Mouse (Mus musculus): ENCODE measurements around the gene Sf3a2. TPM values are rescaled to one million over a fixed set of nuclear protein-coding genes. Genes with fewer than 3 reads are reported as not detected.

Sf3a2 gene
- polyA plus RNA-seq, 1 experiment from 2014 or later: 84.4 TPM

DNA sequence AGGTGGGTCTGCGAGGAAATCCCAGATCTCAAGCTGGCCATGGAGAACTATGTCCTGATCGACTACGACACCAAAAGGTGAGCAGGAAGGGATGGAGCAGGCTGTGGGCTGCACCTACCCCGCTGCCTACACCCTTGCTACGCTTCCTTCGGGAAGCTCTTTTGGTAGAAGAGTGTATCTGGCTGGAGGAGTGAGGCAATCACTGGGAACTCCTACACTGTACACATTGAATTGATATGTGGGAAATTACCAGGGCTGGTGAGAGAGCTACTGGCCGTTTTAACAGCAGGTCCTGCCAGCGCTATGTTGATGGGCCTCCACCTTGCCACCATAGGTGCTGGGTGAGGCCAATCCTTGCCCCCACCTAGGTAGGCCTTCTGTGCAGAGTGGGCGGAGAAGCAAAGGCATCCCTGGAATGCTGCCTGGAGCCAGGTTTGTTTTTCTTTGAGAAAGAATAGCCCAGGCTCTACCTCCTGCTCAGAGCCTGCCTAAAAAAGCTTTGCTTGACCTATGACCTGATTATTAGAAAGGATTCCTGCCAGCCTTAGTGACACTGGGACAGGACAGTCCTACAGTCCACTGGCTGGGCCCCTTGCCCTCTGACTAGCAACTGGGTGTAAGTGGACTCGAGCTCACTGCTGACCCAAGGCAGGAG is 31.7 kb upstream of the Sf3a2 start:
- Histone ChIP-seq H3K27me3 (ENCODE audit: control insufficient read depth, insufficient read depth, low read length) (no peaks in the 10 kb centered on the region), H3K9ac (ENCODE audit: low read depth, low read length) (no peak overlapping the region), H3K4me1 (replicated peaks; ENCODE audit: control insufficient read depth, insufficient read depth, low read length) (no peaks in the 10 kb centered on the region), H3K4me2 (replicated peaks; ENCODE audit: low read depth, low read length) (no peak overlapping the region), H3K36me3 (ENCODE audit: control insufficient read depth, insufficient read depth, low read length) (0 out of 2 replicates have a peak, but pooled peaks cover 6% of the 10 kb centered on the region), H3K27ac (ENCODE audit: low read depth, low read length) (no peak overlapping the region), H3K4me3 (ENCODE audit: low read depth, low read length) (no peak overlapping the region), H3K9me3 (ENCODE audit: control insufficient read depth, low read length) (no peaks in the 10 kb centered on the region)
- no peak for ATAC-seq (ENCODE audit: low FRiP score)
- 75% methylated on average over 10 of the region's 10 CpGs for WGBS
- DNase-seq (ENCODE audit: low spot score): no peak

DNA sequence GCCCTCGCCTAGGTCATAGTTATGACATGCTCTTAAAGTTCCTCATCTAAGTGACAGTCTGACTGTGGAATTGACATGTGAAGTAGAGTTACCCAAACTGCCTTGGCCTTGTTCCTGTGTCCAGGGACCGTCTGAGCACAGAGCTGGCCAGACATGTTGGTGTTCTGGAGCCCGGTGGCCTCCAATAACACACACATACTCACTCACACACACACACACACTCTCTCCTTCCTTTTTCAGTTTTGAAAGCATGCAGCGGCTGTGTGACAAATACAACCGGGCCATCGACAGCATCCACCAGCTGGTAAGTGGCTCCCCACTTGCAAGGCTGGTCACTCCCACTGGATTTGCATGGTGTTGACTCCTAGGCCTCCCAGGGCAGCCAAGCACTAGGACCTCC is 29.6 kb upstream of the Sf3a2 start:
- DNase-seq (ENCODE audit: low spot score) (no peak), ATAC-seq (ENCODE audit: low FRiP score) (no peak)
- Histone ChIP-seq H3K36me3 (ENCODE audit: control insufficient read depth, insufficient read depth, low read length) (0 out of 2 replicates have a peak, but pooled peaks cover 8% of the 10 kb centered on the region), H3K27ac (ENCODE audit: low read depth, low read length) (no peak overlapping the region), H3K9me3 (ENCODE audit: control insufficient read depth, low read length) (no peaks in the 10 kb centered on the region), H3K4me1 (replicated peaks; ENCODE audit: control insufficient read depth, insufficient read depth, low read length) (no peaks in the 10 kb centered on the region), H3K4me2 (replicated peaks; ENCODE audit: low read depth, low read length) (no peak overlapping the region), H3K27me3 (ENCODE audit: control insufficient read depth, insufficient read depth, low read length) (no peaks in the 10 kb centered on the region), H3K4me3 (ENCODE audit: low read depth, low read length) (no peak overlapping the region), H3K9ac (ENCODE audit: low read depth, low read length) (no peak overlapping the region)
- 87% methylated on average over 6 of the region's 6 CpGs for WGBS

GRCm38 (mm10) chr10:80773816-80774215 is 24.2 kb upstream of the Sf3a2 start:
- no peak overlapping the region for H3K4me2 ChIP-seq (replicated peaks; ENCODE audit: low read depth, low read length)
- no peak overlapping the region for H3K27ac ChIP-seq (ENCODE audit: low read depth, low read length)
- no peaks in the 10 kb centered on the region for H3K9me3 ChIP-seq (ENCODE audit: control insufficient read depth, low read length)
- H3K36me3 ChIP-seq (ENCODE audit: control insufficient read depth, insufficient read depth, low read length): peaks cover 11% of the 10 kb centered on the region; the same call in 1 of the 2 replicates
- no peak for ATAC-seq (ENCODE audit: low FRiP score)
- no peak for DNase-seq (ENCODE audit: low spot score)
- H3K27me3 ChIP-seq (ENCODE audit: control insufficient read depth, insufficient read depth, low read length): no peaks in the 10 kb centered on the region
- no peaks in the 10 kb centered on the region for H3K4me1 ChIP-seq (replicated peaks; ENCODE audit: control insufficient read depth, insufficient read depth, low read length)
- H3K9ac ChIP-seq (ENCODE audit: low read depth, low read length): no peak overlapping the region
- 88% methylated on average over 5 of the region's 5 CpGs for WGBS
- no peak overlapping the region for H3K4me3 ChIP-seq (ENCODE audit: low read depth, low read length)

GRCm38 (mm10) chr10:80774549-80774948 is 23.4 kb upstream of the Sf3a2 start:
- peak; percentile 82 for DNase-seq (ENCODE audit: low spot score)
- H3K4me1 ChIP-seq (replicated peaks; ENCODE audit: control insufficient read depth, insufficient read depth, low read length): no peaks in the 10 kb centered on the region
- H3K4me3 ChIP-seq (ENCODE audit: low read depth, low read length): no peak overlapping the region
- H3K4me2 ChIP-seq (replicated peaks; ENCODE audit: low read depth, low read length): no peak overlapping the region
- H3K36me3 ChIP-seq (ENCODE audit: control insufficient read depth, insufficient read depth, low read length): peaks cover 7% of the 10 kb centered on the region; the same call in 1 of the 2 replicates
- peak; percentile 22; the same call in 1 of the 2 replicates for ATAC-seq (ENCODE audit: low FRiP score)
- H3K9ac ChIP-seq (ENCODE audit: low read depth, low read length): no peak overlapping the region
- H3K27me3 ChIP-seq (ENCODE audit: control insufficient read depth, insufficient read depth, low read length): no peaks in the 10 kb centered on the region
- 62% methylated on average over 2 of the region's 2 CpGs for WGBS
- H3K9me3 ChIP-seq (ENCODE audit: control insufficient read depth, low read length): no peaks in the 10 kb centered on the region
- no peak overlapping the region for H3K27ac ChIP-seq (ENCODE audit: low read depth, low read length)

GRCm38 (mm10) chr10:80774981-80775380 is 23.0 kb upstream of the Sf3a2 start:
- H3K4me2 ChIP-seq (replicated peaks; ENCODE audit: low read depth, low read length): no peak overlapping the region
- WGBS: 92% methylated on average over 4 of the region's 4 CpGs
- no peak for DNase-seq (ENCODE audit: low spot score)
- no peak overlapping the region for H3K9ac ChIP-seq (ENCODE audit: low read depth, low read length)
- no peak overlapping the region for H3K27ac ChIP-seq (ENCODE audit: low read depth, low read length)
- H3K36me3 ChIP-seq (ENCODE audit: control insufficient read depth, insufficient read depth, low read length): peaks cover 7% of the 10 kb centered on the region; the same call in 1 of the 2 replicates
- no peaks in the 10 kb centered on the region for H3K27me3 ChIP-seq (ENCODE audit: control insufficient read depth, insufficient read depth, low read length)
- ATAC-seq (ENCODE audit: low FRiP score): no peak
- H3K4me3 ChIP-seq (ENCODE audit: low read depth, low read length): no peak overlapping the region
- H3K9me3 ChIP-seq (ENCODE audit: control insufficient read depth, low read length): no peaks in the 10 kb centered on the region
- H3K4me1 ChIP-seq (replicated peaks; ENCODE audit: control insufficient read depth, insufficient read depth, low read length): no peaks in the 10 kb centered on the region

GRCm38 (mm10) chr10:80775731-80776130 is 22.3 kb upstream of the Sf3a2 start:
- no peak for ATAC-seq (ENCODE audit: low FRiP score)
- H3K9me3 ChIP-seq (ENCODE audit: control insufficient read depth, low read length): no peaks in the 10 kb centered on the region
- H3K4me3 ChIP-seq (ENCODE audit: low read depth, low read length): no peak overlapping the region
- DNase-seq (ENCODE audit: low spot score): no peak
- 91% methylated on average over 4 of the region's 4 CpGs for WGBS
- no peak overlapping the region for H3K27ac ChIP-seq (ENCODE audit: low read depth, low read length)
- no peaks in the 10 kb centered on the region for H3K27me3 ChIP-seq (ENCODE audit: control insufficient read depth, insufficient read depth, low read length)
- H3K4me1 ChIP-seq (replicated peaks; ENCODE audit: control insufficient read depth, insufficient read depth, low read length): no peaks in the 10 kb centered on the region
- H3K36me3 ChIP-seq (ENCODE audit: control insufficient read depth, insufficient read depth, low read length): peaks cover 7% of the 10 kb centered on the region; the same call in 1 of the 2 replicates
- H3K9ac ChIP-seq (ENCODE audit: low read depth, low read length): no peak overlapping the region
- H3K4me2 ChIP-seq (replicated peaks; ENCODE audit: low read depth, low read length): no peak overlapping the region

- H3K27me3 ChIP-seq (ENCODE audit: control insufficient read depth, insufficient read depth, low read length): no peaks in the 10 kb centered on the region
- ATAC-seq (ENCODE audit: low FRiP score): no peak
- 88% methylated on average over 6 of the region's 6 CpGs for WGBS
- H3K9me3 ChIP-seq (ENCODE audit: control insufficient read depth, low read length): no peaks in the 10 kb centered on the region
- peaks cover 3% of the 10 kb centered on the region for H3K36me3 ChIP-seq (ENCODE audit: control insufficient read depth, insufficient read depth, low read length)
- no peak overlapping the region for H3K4me2 ChIP-seq (replicated peaks; ENCODE audit: low read depth, low read length)
- no peak for DNase-seq (ENCODE audit: low spot score)
- no peaks in the 10 kb centered on the region for H3K4me1 ChIP-seq (replicated peaks; ENCODE audit: control insufficient read depth, insufficient read depth, low read length)
- H3K9ac ChIP-seq (ENCODE audit: low read depth, low read length): no peak overlapping the region
- H3K27ac ChIP-seq (ENCODE audit: low read depth, low read length): no peak overlapping the region
- no peak overlapping the region for H3K4me3 ChIP-seq (ENCODE audit: low read depth, low read length)
Observed at GRCm38 (mm10) chr10:80776358-80776869, 21.6 kb upstream of the Sf3a2 start.

DNA sequence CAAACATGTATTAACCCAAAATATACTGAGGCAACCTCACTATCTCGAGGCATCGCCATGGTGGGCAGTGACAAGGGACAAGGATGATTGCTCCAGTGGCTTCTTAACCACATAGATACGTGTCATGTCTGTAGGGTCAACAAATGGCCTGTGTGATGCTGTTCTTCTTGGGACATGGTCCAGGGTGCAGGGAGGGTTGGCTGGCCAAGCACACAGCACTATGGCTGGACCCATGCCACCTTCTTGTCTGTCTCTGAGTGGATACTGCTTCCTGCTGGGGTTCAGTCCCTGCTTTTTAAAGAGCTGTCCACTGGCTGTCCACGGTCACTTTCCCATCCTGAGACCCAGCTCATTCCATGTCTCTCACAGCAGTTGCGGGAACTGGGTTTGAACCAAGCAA is 20.9 kb upstream of the Sf3a2 start:
- 96% methylated on average over 5 of the region's 5 CpGs for WGBS
- Histone ChIP-seq H3K9me3 (ENCODE audit: control insufficient read depth, low read length) (no peaks in the 10 kb centered on the region), H3K4me2 (replicated peaks; ENCODE audit: low read depth, low read length) (no peak overlapping the region), H3K27me3 (ENCODE audit: control insufficient read depth, insufficient read depth, low read length) (no peaks in the 10 kb centered on the region), H3K4me3 (ENCODE audit: low read depth, low read length) (no peak overlapping the region), H3K36me3 (ENCODE audit: control insufficient read depth, insufficient read depth, low read length) (peaks cover 6% of the 10 kb centered on the region), H3K4me1 (replicated peaks; ENCODE audit: control insufficient read depth, insufficient read depth, low read length) (no peaks in the 10 kb centered on the region), H3K9ac (ENCODE audit: low read depth, low read length) (no peak overlapping the region), H3K27ac (ENCODE audit: low read depth, low read length) (no peak overlapping the region)
- DNase-seq (ENCODE audit: low spot score): no peak
- ATAC-seq (ENCODE audit: low FRiP score): no peak

- Histone ChIP-seq H3K4me1 (replicated peaks; ENCODE audit: control insufficient read depth, insufficient read depth, low read length) (no peaks in the 10 kb centered on the region), H3K36me3 (ENCODE audit: control insufficient read depth, insufficient read depth, low read length) (peaks cover 14% of the 10 kb centered on the region), H3K27me3 (ENCODE audit: control insufficient read depth, insufficient read depth, low read length) (no peaks in the 10 kb centered on the region), H3K4me3 (ENCODE audit: low read depth, low read length) (no peak overlapping the region), H3K27ac (ENCODE audit: low read depth, low read length) (no peak overlapping the region), H3K4me2 (replicated peaks; ENCODE audit: low read depth, low read length) (no peak overlapping the region), H3K9ac (ENCODE audit: low read depth, low read length) (no peak overlapping the region), H3K9me3 (ENCODE audit: control insufficient read depth, low read length) (no peaks in the 10 kb centered on the region)
- DNase-seq (ENCODE audit: low spot score) (no peak), ATAC-seq (ENCODE audit: low FRiP score) (no peak)
Observed at GRCm38 (mm10) chr10:80779565-80779964, 18.4 kb upstream of the Sf3a2 start.

All from hindbrain, embryonic 11.5 days (tissue).